Mouse (Mus musculus) stomach, postnatal 0 days (tissue): ENCODE data around the gene Best2. TPM values are rescaled to one million over a fixed set of nuclear protein-coding genes. Genes with fewer than 3 reads are reported as not detected.

Experiments
- ATAC-seq: fragments of 200-750 bp; cut with Nextera tagmentation; 2 replicates; pipeline ENCODE4 v1.8.0; 2017; ENCODE audit not compliant: low FRiP score, low TSS enrichment
- DNase-seq: peaks from one replicate; pipeline ENCODE4 v3.0.0-alpha.2; 2016; ENCODE audit warnings: low spot score
- H3K27ac ChIP-seq: fragments of 300-500 bp; sonication (generic); replicated peaks from 2 replicates; pipeline ENCODE4 v1.5.1; 2014; ENCODE audit warnings: mild to moderate bottlenecking, control low read depth
- H3K27me3 ChIP-seq: fragments of 300-500 bp; sonication (generic); 2 replicates; pipeline ENCODE4 v1.6.1; 2014; ENCODE audit warnings: low read length; ENCODE audit not compliant: control insufficient read depth, insufficient read depth
- H3K36me3 ChIP-seq: fragments of 300-500 bp; sonication (generic); 2 replicates; pipeline ENCODE4 v1.6.1; 2014; ENCODE audit warnings: low read length, mixed read lengths; ENCODE audit not compliant: control insufficient read depth, insufficient read depth
- H3K4me1 ChIP-seq: fragments of 300-500 bp; sonication (generic); replicated peaks from 2 replicates; pipeline ENCODE4 v1.6.1; 2014; ENCODE audit warnings: antibody characterized with exemption; ENCODE audit not compliant: control insufficient read depth, insufficient read depth
- H3K4me2 ChIP-seq: fragments of 300-500 bp; sonication (generic); replicated peaks from 2 replicates; pipeline ENCODE4 v1.6.1; 2014; ENCODE audit warnings: low read depth, mild to moderate bottlenecking, control low read depth, moderate library complexity
- H3K4me3 ChIP-seq: fragments of 300-500 bp; sonication (generic); 2 replicates; pipeline ENCODE4 v1.5.1; 2014; ENCODE audit warnings: low read depth, low read length, control low read depth
- H3K9ac ChIP-seq: fragments of 300-500 bp; sonication (generic); 2 replicates; pipeline ENCODE4 v1.6.1; 2014; ENCODE audit warnings: mild to moderate bottlenecking, low read length, control low read depth, mixed read lengths
- H3K9me3 ChIP-seq: fragments of 300-500 bp; sonication (generic); 2 replicates; pipeline ENCODE4 v1.6.1; 2016; ENCODE audit warnings: low read length; ENCODE audit not compliant: control insufficient read depth
- CTCF ChIP-seq: IDR thresholded peaks from 2 replicates; pipeline ENCODE4 v1.5.1; 2016; ENCODE audit warnings: antibody characterized with exemption, low read depth, mild to moderate bottlenecking, moderate library complexity
- EP300 ChIP-seq: optimal IDR thresholded peaks from 2 replicates; pipeline ENCODE3; 2016; ENCODE audit warnings: antibody characterized with exemption
- WGBS: fragments of 180-500 bp; shearing (Covaris S2); extraction: QIAGEN DNeasy Blood & Tissue Kit; methylation state at CpG from one replicate; pipeline ENCODE4 v1.1.7; 2014; 5-methylcytosine and 5-hydroxymethylcytosine counted together
- polyA plus RNA-seq: library from polyadenylated mRNA; unstranded; fragments of >200 nt; fragmentation: Nextera tagmentation; extraction: Ambion mirVana; gene quantifications from 2 replicates; pipeline ENCODE4 v1.2.1, GENCODE M21; 2015

Gene Best2
- polyA plus RNA-seq, 1 experiment from 2014 or later: 0.16 TPM

- 8% methylated on average over 15 of the region's 15 CpGs for WGBS
- peak overlapping the region; percentile 23; the same call in 1 of the 2 replicates for H3K9ac ChIP-seq
- DNase-seq (peak; percentile 72), ATAC-seq (no peak)
- H3K27ac ChIP-seq: peak overlapping the region; percentile 90
- H3K4me3 ChIP-seq: peak overlapping the region; percentile 58; the same call in 1 of the 2 replicates
- H3K27me3 ChIP-seq: no peaks in the 10 kb centered on the region
- TF ChIP-seq CTCF (no peak), EP300 (peak; percentile 2)
- H3K9me3 ChIP-seq: no peaks in the 10 kb centered on the region
- peak overlapping the region; percentile 92 for H3K4me2 ChIP-seq
- H3K36me3 ChIP-seq: no peaks in the 10 kb centered on the region
- peaks cover 11% of the 10 kb centered on the region for H3K4me1 ChIP-seq
These were observed 25.0 kb downstream of the Best2 start for GRCm38 (mm10) chr8:84989311-84989731.

GRCm38 (mm10) chr8:84987903-84988302 lies 26.4 kb downstream of the Best2 start:
- TF ChIP-seq CTCF (no peak), EP300 (no peak)
- Histone ChIP-seq H3K9ac (no peak overlapping the region), H3K4me2 (no peak overlapping the region), H3K27me3 (no peaks in the 10 kb centered on the region), H3K27ac (no peak overlapping the region), H3K9me3 (no peaks in the 10 kb centered on the region), H3K4me1 (peaks cover 11% of the 10 kb centered on the region), H3K4me3 (no peak overlapping the region), H3K36me3 (no peaks in the 10 kb centered on the region)
- ATAC-seq (no peak), DNase-seq (no peak)
- WGBS: 57% methylated on average over 2 of the region's 2 CpGs

- no peak for ATAC-seq
- no peaks in the 10 kb centered on the region for H3K27me3 ChIP-seq
- H3K4me1 ChIP-seq: peaks cover 13% of the 10 kb centered on the region
- H3K36me3 ChIP-seq: no peaks in the 10 kb centered on the region
- no peak for DNase-seq
- H3K27ac ChIP-seq: no peak overlapping the region
- no peak overlapping the region for H3K4me2 ChIP-seq
- WGBS: 71% methylated on average over 5 of the region's 5 CpGs
- no peak for TF ChIP-seq EP300
- TF ChIP-seq CTCF: no peak
- no peaks in the 10 kb centered on the region for H3K9me3 ChIP-seq
- H3K4me3 ChIP-seq: no peak overlapping the region
- no peak overlapping the region for H3K9ac ChIP-seq
These were observed 26.9 kb downstream of the Best2 start for GRCm38 (mm10) chr8:84987388-84987787.

- Histone ChIP-seq H3K9ac (peak overlapping the region; percentile 70), H3K36me3 (no peaks in the 10 kb centered on the region), H3K4me1 (peaks cover 21% of the 10 kb centered on the region), H3K4me3 (peak overlapping the region; percentile 50; the same call in 1 of the 2 replicates), H3K27ac (peak overlapping the region; percentile 98), H3K4me2 (peak overlapping the region; percentile 98), H3K27me3 (no peaks in the 10 kb centered on the region), H3K9me3 (no peaks in the 10 kb centered on the region)
- TF ChIP-seq CTCF: no peak
- no peak for TF ChIP-seq EP300
- WGBS: 30% methylated on average over 8 of the region's 8 CpGs
- ATAC-seq: no peak
- DNase-seq: no peak
These were observed 27.9 kb downstream of the Best2 start for GRCm38 (mm10) chr8:84986379-84986945.

- Histone ChIP-seq H3K4me2 (peak overlapping the region; percentile 98), H3K9ac (peak overlapping the region; percentile 70), H3K9me3 (no peaks in the 10 kb centered on the region), H3K36me3 (no peaks in the 10 kb centered on the region), H3K27me3 (no peaks in the 10 kb centered on the region), H3K4me3 (peak overlapping the region; percentile 50), H3K27ac (peak overlapping the region; percentile 98), H3K4me1 (peaks cover 21% of the 10 kb centered on the region)
- DNase-seq (peak; percentile 92), ATAC-seq (peak; percentile 6)
- TF ChIP-seq EP300: peak; percentile 41
- TF ChIP-seq CTCF: peak; percentile 8; the same call in 1 of the 2 replicates
- WGBS: under 1% methylated on average over 53 of the region's 53 CpGs
These were observed 28.5 kb downstream of the Best2 start for GRCm38 (mm10) chr8:84985684-84986378.
